Mouse (Mus musculus): Measurements from ENCODE around the gene Vegfa.

- no peak for TF ChIP-seq POLR2A (IDR thresholded peaks at IDR 0.05; ENCODE audit: low read depth, low read length)
- no peak for TF ChIP-seq CTCF (IDR thresholded peaks at IDR 0.05; ENCODE audit: extremely low read depth, insufficient read depth, insufficient read length, insufficient replicate concordance)
These were observed 15.6 kb downstream of the Vegfa start for GRCm38 (mm10) chr17:46016617-46017016.

Measured in spleen, adult 2 months (tissue).